Mouse (Mus musculus): ENCODE results near the gene Bbs12. TPM values are rescaled to one million over a fixed set of nuclear protein-coding genes. Genes with fewer than 3 reads are reported as not detected.

Bbs12 gene
- polyA plus RNA-seq, 1 experiment from 2014 or later: 5.3 TPM

DNA sequence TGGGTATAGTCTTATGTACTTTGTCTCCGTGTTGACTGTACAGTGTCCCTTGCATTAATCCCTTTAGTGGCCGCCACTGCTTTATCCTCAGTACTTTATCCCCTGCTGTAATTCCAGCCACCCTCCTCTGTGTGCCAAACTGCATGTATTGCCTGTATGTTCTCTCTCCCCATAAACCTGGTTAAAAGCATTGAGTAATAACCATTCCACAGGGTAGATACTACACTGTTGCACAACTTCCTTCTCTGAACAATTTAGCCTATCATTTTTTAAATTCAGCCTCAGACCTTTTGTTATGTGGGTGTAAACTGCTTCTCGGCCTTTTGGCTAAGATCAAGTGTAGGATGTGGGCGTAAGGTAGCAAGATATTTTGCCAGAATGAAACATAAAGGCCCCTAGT lies 52.8 kb downstream of the Bbs12 start:
- no peak for ATAC-seq (replicated peaks; ENCODE audit: extremely low read depth, insufficient read depth, low FRiP score)
- Histone ChIP-seq H3K9ac (ENCODE audit: low read length) (no peak overlapping the region), H3K9me3 (replicated peaks; ENCODE audit: control insufficient read depth, low read length) (no peaks in the 10 kb centered on the region), H3K27me3 (ENCODE audit: control insufficient read depth, insufficient read depth, low read length) (no peaks in the 10 kb centered on the region), H3K27ac (ENCODE audit: low read length) (no peak overlapping the region), H3K36me3 (ENCODE audit: control insufficient read depth, insufficient read depth) (no peaks in the 10 kb centered on the region), H3K4me2 (ENCODE audit: low read depth, low read length) (no peak overlapping the region), H3K4me1 (ENCODE audit: control insufficient read depth, insufficient read depth, low read length) (peaks cover 8% of the 10 kb centered on the region), H3K4me3 (ENCODE audit: low read length) (no peak overlapping the region)
- WGBS: 81% methylated on average over 4 of the region's 4 CpGs

GRCm38 (mm10) chr3:37365976-37366375 lies 53.6 kb downstream of the Bbs12 start:
- Histone ChIP-seq H3K9me3 (replicated peaks; ENCODE audit: control insufficient read depth, low read length) (no peaks in the 10 kb centered on the region), H3K36me3 (ENCODE audit: control insufficient read depth, insufficient read depth) (no peaks in the 10 kb centered on the region), H3K27ac (ENCODE audit: low read length) (0 out of 2 replicates have a peak overlapping the region, but pooled peaks have one; percentile 29), H3K4me3 (ENCODE audit: low read length) (no peak overlapping the region), H3K27me3 (ENCODE audit: control insufficient read depth, insufficient read depth, low read length) (no peaks in the 10 kb centered on the region), H3K4me2 (ENCODE audit: low read depth, low read length) (no peak overlapping the region), H3K9ac (ENCODE audit: low read length) (no peak overlapping the region), H3K4me1 (ENCODE audit: control insufficient read depth, insufficient read depth, low read length) (peaks cover 8% of the 10 kb centered on the region)
- no peak for ATAC-seq (replicated peaks; ENCODE audit: extremely low read depth, insufficient read depth, low FRiP score)
- 46% methylated on average over 3 of the region's 3 CpGs for WGBS

DNA sequence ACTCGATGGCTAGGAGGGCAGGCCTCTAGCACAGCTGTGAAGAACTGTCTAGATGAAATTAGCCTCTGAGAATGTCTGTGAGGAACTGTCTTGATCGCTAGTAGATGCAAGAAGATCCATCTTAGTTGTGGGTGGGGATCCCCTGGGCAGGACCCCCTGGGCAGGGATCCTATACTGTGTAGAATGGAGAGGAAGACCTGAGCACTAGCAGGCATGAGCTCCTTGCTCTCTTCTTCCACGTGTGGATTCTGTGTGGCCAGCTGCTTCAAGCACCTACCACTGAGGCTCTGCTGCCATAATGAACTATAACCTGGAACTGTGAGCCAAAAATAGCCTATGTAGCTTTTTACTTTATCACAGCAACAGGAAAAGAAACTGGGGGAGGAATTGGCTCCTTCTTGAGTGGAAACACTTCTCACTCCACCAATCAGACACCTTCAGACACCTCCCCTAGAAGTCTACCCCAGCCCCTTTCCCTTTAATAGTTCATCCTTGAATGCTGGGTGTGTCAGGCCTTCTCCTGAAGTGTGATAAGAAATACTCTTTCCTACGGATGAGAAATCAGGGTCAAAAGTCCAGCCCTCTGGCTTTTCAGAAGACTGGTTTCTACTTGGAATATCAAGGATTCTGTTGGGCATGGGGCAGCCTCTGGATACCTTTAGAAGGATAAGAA lies 54.2 kb downstream of the Bbs12 start:
- ATAC-seq (replicated peaks; ENCODE audit: extremely low read depth, insufficient read depth, low FRiP score): no peak
- Histone ChIP-seq H3K4me2 (ENCODE audit: low read depth, low read length) (no peak overlapping the region), H3K27ac (ENCODE audit: low read length) (0 out of 2 replicates have a peak overlapping the region, but pooled peaks have one; percentile 29)

GRCm38 (mm10) chr3:37370407-37370806 lies 58.1 kb downstream of the Bbs12 start:
- no peaks in the 10 kb centered on the region for H3K36me3 ChIP-seq (ENCODE audit: control insufficient read depth, insufficient read depth)
- ATAC-seq (replicated peaks; ENCODE audit: extremely low read depth, insufficient read depth, low FRiP score): no peak
- 47% methylated on average over 4 of the region's 4 CpGs for WGBS
- H3K27me3 ChIP-seq (ENCODE audit: control insufficient read depth, insufficient read depth, low read length): no peaks in the 10 kb centered on the region
- H3K9me3 ChIP-seq (replicated peaks; ENCODE audit: control insufficient read depth, low read length): no peaks in the 10 kb centered on the region
- H3K9ac ChIP-seq (ENCODE audit: low read length): no peak overlapping the region
- H3K4me3 ChIP-seq (ENCODE audit: low read length): no peak overlapping the region
- no peak overlapping the region for H3K4me2 ChIP-seq (ENCODE audit: low read depth, low read length)
- peaks cover 8% of the 10 kb centered on the region for H3K4me1 ChIP-seq (ENCODE audit: control insufficient read depth, insufficient read depth, low read length)
- H3K27ac ChIP-seq (ENCODE audit: low read length): no peak overlapping the region

More for the DNA sequence above, 54.2 kb downstream of the Bbs12 start:
- H3K9ac ChIP-seq (ENCODE audit: low read length): no peak overlapping the region
- no peak overlapping the region for H3K4me3 ChIP-seq (ENCODE audit: low read length)
- no peaks in the 10 kb centered on the region for H3K9me3 ChIP-seq (replicated peaks; ENCODE audit: control insufficient read depth, low read length)
- no peaks in the 10 kb centered on the region for H3K27me3 ChIP-seq (ENCODE audit: control insufficient read depth, insufficient read depth, low read length)
- H3K36me3 ChIP-seq (ENCODE audit: control insufficient read depth, insufficient read depth): no peaks in the 10 kb centered on the region
- WGBS: 40% methylated on average over 4 of the region's 4 CpGs
- peaks cover 8% of the 10 kb centered on the region for H3K4me1 ChIP-seq (ENCODE audit: control insufficient read depth, insufficient read depth, low read length)

Other genes starting within 250 kb of the Bbs12 start
- 0.22 and 0.36 TPM in 2 replicates for gene Adad1, start 249.0 kb upstream of the Bbs12 start, polyA plus RNA-seq (2015; fragmentation: Nextera tagmentation; extraction: Ambion mirVana)
- gene Il2, start 186.6 kb upstream of the Bbs12 start, polyA plus RNA-seq (2015; fragmentation: Nextera tagmentation; extraction: Ambion mirVana): 0.22 and 0.45 TPM in 2 replicates
- not detected in 2 replicates for gene Il21, start 79.9 kb upstream of the Bbs12 start, polyA plus RNA-seq (2015; fragmentation: Nextera tagmentation; extraction: Ambion mirVana)
- 0.94 and 1.6 TPM in 2 replicates for gene Cetn4, start 154 bp downstream of the Bbs12 start, polyA plus RNA-seq (2015; fragmentation: Nextera tagmentation; extraction: Ambion mirVana)
- 1.1 and 1.2 TPM in 2 replicates for gene Fgf2, start 35.8 kb downstream of the Bbs12 start, polyA plus RNA-seq (2015; fragmentation: Nextera tagmentation; extraction: Ambion mirVana)
- 20.8 and 22.5 TPM in 2 replicates for gene Spata5, start 107.3 kb downstream of the Bbs12 start, polyA plus RNA-seq (2015; fragmentation: Nextera tagmentation; extraction: Ambion mirVana)
- gene Nudt6, start 107.7 kb downstream of the Bbs12 start, polyA plus RNA-seq (2015; fragmentation: Nextera tagmentation; extraction: Ambion mirVana): 13.8 and 14.7 TPM in 2 replicates